Mouse (Mus musculus): Measurements from ENCODE around the gene Gpc5. TPM values are rescaled to one million over a fixed set of nuclear protein-coding genes. Genes with fewer than 3 reads are reported as not detected.

Gpc5 gene
- total and polyA plus RNA-seq, 2 experiments from 2014 or later, result 8.2 to 8.7 TPM

GRCm38 (mm10) chr14:115475234-115475633 lies 383.2 kb downstream of the Gpc5 start:
- DNase-seq (peak; percentile 79), ATAC-seq (peak; percentile 71)
- peak; percentile 81 for TF ChIP-seq CTCF (IDR thresholded peaks at IDR 0.05; ENCODE audit: low read depth)
- Histone ChIP-seq H3K9me3 (ENCODE audit: low read length) (no peaks in the 10 kb centered on the region), H3K27ac (ENCODE audit: low read depth, low read length) (no peak overlapping the region), H3K4me2 (ENCODE audit: low read depth) (no peak overlapping the region), H3K9ac (no peak overlapping the region), H3K4me3 (ENCODE audit: low read depth, low read length) (no peak overlapping the region), H3K27me3 (ENCODE audit: insufficient read depth, low read length) (no peaks in the 10 kb centered on the region), H3K4me1 (ENCODE audit: insufficient read depth) (no peaks in the 10 kb centered on the region), H3K36me3 (ENCODE audit: insufficient read depth) (no peaks in the 10 kb centered on the region)
- WGBS, result 47% methylated on average over 4 of the region's 4 CpGs

- no peak for TF ChIP-seq CTCF (IDR thresholded peaks at IDR 0.05; ENCODE audit: low read depth)
- Histone ChIP-seq H3K36me3 (ENCODE audit: insufficient read depth) (no peaks in the 10 kb centered on the region), H3K9ac (no peak overlapping the region), H3K27ac (ENCODE audit: low read depth, low read length) (no peak overlapping the region), H3K27me3 (ENCODE audit: insufficient read depth, low read length) (no peaks in the 10 kb centered on the region), H3K4me2 (ENCODE audit: low read depth) (no peak overlapping the region), H3K4me3 (ENCODE audit: low read depth, low read length) (no peak overlapping the region), H3K9me3 (ENCODE audit: low read length) (no peaks in the 10 kb centered on the region), H3K4me1 (ENCODE audit: insufficient read depth) (no peaks in the 10 kb centered on the region)
- ATAC-seq, result no peak
- 51% methylated on average over 14 of the region's 14 CpGs for WGBS
- no peak for DNase-seq
These were observed 385.3 kb downstream of the Gpc5 start for GRCm38 (mm10) chr14:115477360-115477759.

GRCm38 (mm10) chr14:115485090-115485489 lies 393.1 kb downstream of the Gpc5 start:
- DNase-seq (peak; percentile 83), ATAC-seq (peak; percentile 74)
- no peaks in the 10 kb centered on the region for H3K9me3 ChIP-seq (ENCODE audit: low read length)
- H3K27ac ChIP-seq (ENCODE audit: low read depth, low read length), result no peak overlapping the region
- H3K4me3 ChIP-seq (ENCODE audit: low read depth, low read length), result no peak overlapping the region
- TF ChIP-seq CTCF (IDR thresholded peaks at IDR 0.05; ENCODE audit: low read depth), result peak; percentile 77
- no peaks in the 10 kb centered on the region for H3K4me1 ChIP-seq (ENCODE audit: insufficient read depth)
- no peaks in the 10 kb centered on the region for H3K36me3 ChIP-seq (ENCODE audit: insufficient read depth)
- H3K4me2 ChIP-seq (ENCODE audit: low read depth), result no peak overlapping the region
- no peaks in the 10 kb centered on the region for H3K27me3 ChIP-seq (ENCODE audit: insufficient read depth, low read length)
- H3K9ac ChIP-seq, result no peak overlapping the region

GRCm38 (mm10) chr14:115500794-115501193 lies 408.8 kb downstream of the Gpc5 start:
- ATAC-seq, result no peak
- H3K36me3 ChIP-seq (ENCODE audit: insufficient read depth), result no peaks in the 10 kb centered on the region
- no peak for TF ChIP-seq CTCF (IDR thresholded peaks at IDR 0.05; ENCODE audit: low read depth)
- no peaks in the 10 kb centered on the region for H3K27me3 ChIP-seq (ENCODE audit: insufficient read depth, low read length)
- DNase-seq, result no peak
- no peak overlapping the region for H3K4me3 ChIP-seq (ENCODE audit: low read depth, low read length)
- WGBS, result 67% methylated on average over 6 of the region's 6 CpGs
- no peak overlapping the region for H3K4me2 ChIP-seq (ENCODE audit: low read depth)
- no peak overlapping the region for H3K27ac ChIP-seq (ENCODE audit: low read depth, low read length)
- H3K4me1 ChIP-seq (ENCODE audit: insufficient read depth), result no peaks in the 10 kb centered on the region
- H3K9ac ChIP-seq, result no peak overlapping the region
- H3K9me3 ChIP-seq (ENCODE audit: low read length), result no peaks in the 10 kb centered on the region

GRCm38 (mm10) chr14:115546516-115547282 lies 454.7 kb downstream of the Gpc5 start:
- ATAC-seq, result no peak
- no peaks in the 10 kb centered on the region for H3K36me3 ChIP-seq (ENCODE audit: insufficient read depth)
- no peak overlapping the region for H3K4me2 ChIP-seq (ENCODE audit: low read depth)
- no peak for TF ChIP-seq CTCF (IDR thresholded peaks at IDR 0.05; ENCODE audit: low read depth)
- no peak overlapping the region for H3K27ac ChIP-seq (ENCODE audit: low read depth, low read length)
- no peak overlapping the region for H3K9ac ChIP-seq
- no peaks in the 10 kb centered on the region for H3K4me1 ChIP-seq (ENCODE audit: insufficient read depth)
- H3K4me3 ChIP-seq (ENCODE audit: low read depth, low read length), result no peak overlapping the region
- 74% methylated on average over 4 of the region's 4 CpGs for WGBS
- DNase-seq, result no peak
- no peaks in the 10 kb centered on the region for H3K27me3 ChIP-seq (ENCODE audit: insufficient read depth, low read length)
- no peaks in the 10 kb centered on the region for H3K9me3 ChIP-seq (ENCODE audit: low read length)

GRCm38 (mm10) chr14:115551996-115552395 lies 460.0 kb downstream of the Gpc5 start:
- no peak for TF ChIP-seq CTCF (IDR thresholded peaks at IDR 0.05; ENCODE audit: low read depth)
- Histone ChIP-seq H3K4me3 (ENCODE audit: low read depth, low read length) (no peak overlapping the region), H3K36me3 (ENCODE audit: insufficient read depth) (no peaks in the 10 kb centered on the region), H3K4me2 (ENCODE audit: low read depth) (no peak overlapping the region), H3K4me1 (ENCODE audit: insufficient read depth) (no peaks in the 10 kb centered on the region), H3K27ac (ENCODE audit: low read depth, low read length) (no peak overlapping the region), H3K9me3 (ENCODE audit: low read length) (no peaks in the 10 kb centered on the region), H3K9ac (no peak overlapping the region), H3K27me3 (ENCODE audit: insufficient read depth, low read length) (no peaks in the 10 kb centered on the region)
- WGBS, result 73% methylated on average over 4 of the region's 4 CpGs
- no peak for ATAC-seq
- DNase-seq, result no peak

- no peaks in the 10 kb centered on the region for H3K9me3 ChIP-seq (ENCODE audit: low read length)
- DNase-seq (no peak), ATAC-seq (no peak)
- H3K4me1 ChIP-seq (ENCODE audit: insufficient read depth), result no peaks in the 10 kb centered on the region
- TF ChIP-seq CTCF (IDR thresholded peaks at IDR 0.05; ENCODE audit: low read depth), result no peak
- H3K36me3 ChIP-seq (ENCODE audit: insufficient read depth), result no peaks in the 10 kb centered on the region
- H3K4me3 ChIP-seq (ENCODE audit: low read depth, low read length), result no peak overlapping the region
- H3K27me3 ChIP-seq (ENCODE audit: insufficient read depth, low read length), result no peaks in the 10 kb centered on the region
- no peak overlapping the region for H3K9ac ChIP-seq
- H3K4me2 ChIP-seq (ENCODE audit: low read depth), result no peak overlapping the region
- H3K27ac ChIP-seq (ENCODE audit: low read depth, low read length), result no peak overlapping the region
- 85% methylated on average over 3 of the region's 3 CpGs for WGBS
These were observed 488.6 kb downstream of the Gpc5 start for GRCm38 (mm10) chr14:115580466-115581255.

Data from forebrain, postnatal 0 days (tissue).